Mouse (Mus musculus) CD8-positive naive resting alpha-beta T cell, adult 2 months (primary cell): ENCODE results near the gene Myo19.

Experiments used
- DNase-seq, 2 experiments: peaks; one replicate each; pipeline ENCODE4 v3.0.0; 2022; ENCODE audit warnings: low read depth in 2 of 2, low spot score in 2 of 2

The Myo19 gene

GRCm38 (mm10) chr11:84886236-84886635 is 6.3 kb downstream of the Myo19 start:
- DNase-seq = no peak

- DNase-seq = no peak
Observed at GRCm38 (mm10) chr11:84886767-84887511, 7.0 kb downstream of the Myo19 start.

GRCm38 (mm10) chr11:84888025-84888424 is 8.1 kb downstream of the Myo19 start:
- no peak for DNase-seq

- no peak for DNase-seq
Observed at GRCm38 (mm10) chr11:84889492-84889891, 9.5 kb downstream of the Myo19 start.

GRCm38 (mm10) chr11:84891705-84892104 is 11.8 kb downstream of the Myo19 start:
- no peak for DNase-seq

- DNase-seq = no peak
Observed at GRCm38 (mm10) chr11:84893113-84893512, 13.2 kb downstream of the Myo19 start.

- no peak for DNase-seq
Observed at GRCm38 (mm10) chr11:84904597-84905144, 24.7 kb downstream of the Myo19 start.

GRCm38 (mm10) chr11:84907081-84907480 is 27.1 kb downstream of the Myo19 start:
- DNase-seq = no peak

- DNase-seq = no peak
Observed at GRCm38 (mm10) chr11:84908480-84908879, 28.5 kb downstream of the Myo19 start.

- DNase-seq = no peak
Observed at GRCm38 (mm10) chr11:84910411-84910810, 30.5 kb downstream of the Myo19 start.

- peak in 1 of 2 experiments; percentile 13 for DNase-seq
Observed at GRCm38 (mm10) chr11:84914673-84915072, 34.7 kb downstream of the Myo19 start.

GRCm38 (mm10) chr11:84916053-84916702 is 36.2 kb downstream of the Myo19 start, which contains the start of gene Znhit3:
TSS of gene Znhit3 (minus strand) at chr11:84916366.
- peak; percentile 74 to 83 for DNase-seq

- DNase-seq = no peak
Observed at GRCm38 (mm10) chr11:84916703-84917300, 36.9 kb downstream of the Myo19 start.

GRCm38 (mm10) chr11:84918425-84918824 is 38.5 kb downstream of the Myo19 start:
- DNase-seq = peak; percentile 75 to 81

- DNase-seq = peak; percentile 25 to 58
Observed at GRCm38 (mm10) chr11:84919276-84919675, 39.3 kb downstream of the Myo19 start.

GRCm38 (mm10) chr11:84919951-84920350 is 40.0 kb downstream of the Myo19 start:
- no peak for DNase-seq

GRCm38 (mm10) chr11:84920981-84921380 is 41.0 kb downstream of the Myo19 start:
- no peak for DNase-seq

GRCm38 (mm10) chr11:84932261-84932660 is 52.3 kb downstream of the Myo19 start:
- DNase-seq = no peak

GRCm38 (mm10) chr11:84939508-84940053 is 59.6 kb downstream of the Myo19 start:
- no peak for DNase-seq

GRCm38 (mm10) chr11:84940140-84940539 is 60.2 kb downstream of the Myo19 start:
- no peak for DNase-seq

- no peak for DNase-seq
Observed at GRCm38 (mm10) chr11:84943948-84944347, 64.0 kb downstream of the Myo19 start.
